Mouse (Mus musculus) liver, embryonic 14.5 days (tissue): ENCODE measurements around the gene Zfyve27. TPM values are rescaled to one million over a fixed set of nuclear protein-coding genes. Genes with fewer than 3 reads are reported as not detected.

Experiments used
- ATAC-seq: fragments of 200-750 bp; cut with Nextera tagmentation; 2 replicates; pipeline ENCODE4 v1.8.0; 2017; ENCODE audit warnings: moderate number of reproducible peaks, mild to moderate bottlenecking, moderate library complexity; ENCODE audit not compliant: insufficient read depth
- DNase-seq, 3 experiments: peaks; one replicate each; pipeline ENCODE4 v3.0.0-alpha.2; 2012 to 2013; ENCODE audit warnings: low read depth in 3 of 3, low spot score in 3 of 3
- H3K27ac ChIP-seq: fragments of 300-500 bp; sonication (generic); 2 replicates; pipeline ENCODE4 v1.5.1; 2014; ENCODE audit warnings: moderate library complexity, mild to moderate bottlenecking, control low read depth, inconsistent platforms
- H3K27me3 ChIP-seq: fragments of 300-500 bp; sonication (generic); 2 replicates; pipeline ENCODE4 v1.6.1; 2014; ENCODE audit warnings: mild to moderate bottlenecking, low read length, moderate library complexity; ENCODE audit not compliant: control insufficient read depth, insufficient read depth
- H3K36me3 ChIP-seq: fragments of 300-500 bp; sonication (generic); replicated peaks from 2 replicates; pipeline ENCODE4 v1.6.1; 2014; ENCODE audit warnings: low read depth; ENCODE audit not compliant: control insufficient read depth, insufficient read depth
- H3K4me1 ChIP-seq, 2 experiments: fragments of 200-500 bp in 1 of 2; fragments of 300-500 bp in 1 of 2; sonication (generic) in 1 of 2; replicated peaks; 2 replicates each; pipeline ENCODE4 v1.6.1; 2012 to 2014; ENCODE audit warnings: antibody characterized with exemption in 1 of 2, inconsistent platforms in 1 of 2, low read length in 1 of 2; ENCODE audit not compliant: control insufficient read depth in 2 of 2, insufficient read depth in 2 of 2
- H3K4me2 ChIP-seq: fragments of 300-500 bp; sonication (generic); 2 replicates; pipeline ENCODE4 v1.6.1; 2014; ENCODE audit warnings: low read depth, mild to moderate bottlenecking, control low read depth, moderate library complexity
- H3K4me3 ChIP-seq, 2 experiments: fragments of 200-500 bp in 1 of 2; fragments of 300-500 bp in 1 of 2; sonication (generic) in 1 of 2; 2 replicates each; pipeline ENCODE4 v1.5.1; 2012 to 2014; ENCODE audit warnings: low read depth in 2 of 2, low read length in 2 of 2, mild to moderate bottlenecking in 2 of 2, control low read depth in 1 of 2, inconsistent platforms in 1 of 2, moderate library complexity in 1 of 2; ENCODE audit not compliant: insufficient read depth in 1 of 2
- H3K9ac ChIP-seq: fragments of 300-500 bp; sonication (generic); replicated peaks from 2 replicates; pipeline ENCODE4 v1.6.1; 2014; ENCODE audit warnings: mild to moderate bottlenecking, control low read depth, moderate library complexity
- H3K9me3 ChIP-seq: fragments of 300-500 bp; sonication (generic); 2 replicates; pipeline ENCODE4 v1.6.1; 2016; ENCODE audit warnings: low read length, mixed read lengths; ENCODE audit not compliant: control insufficient read depth
- CTCF ChIP-seq: IDR thresholded peaks from 2 replicates; pipeline ENCODE4 v1.5.1; 2016; ENCODE audit warnings: antibody characterized with exemption, low read depth, control low read depth
- EP300 ChIP-seq: IDR thresholded peaks from 2 replicates; pipeline ENCODE4 v1.6.1; 2016; ENCODE audit warnings: antibody characterized with exemption, low read depth
- WGBS: fragments of 180-500 bp; shearing (Covaris S2); extraction: QIAGEN DNeasy Blood & Tissue Kit; methylation state at CpG from one replicate; pipeline ENCODE4 v1.1.7; 2014; ENCODE audit not compliant: insufficient replicate concordance; 5-methylcytosine and 5-hydroxymethylcytosine counted together
- polyA plus RNA-seq, 2 experiments: library from polyadenylated mRNA; depleted of rRNA in 1 of 2; stranded (reverse) in 1 of 2; unstranded in 1 of 2; fragments of >200 nt; fragmentation: Nextera tagmentation in 1 of 2; extraction: Ambion mirVana in 1 of 2; gene quantifications; 2 replicates each; pipeline versions ENCODE4 v1.2.1 to v1.2.3; 2012 to 2014

Zfyve27 gene
- polyA plus RNA-seq, 2 experiments = 3.9 to 8.5 TPM

- H3K4me3 ChIP-seq = no peak overlapping the region
- ATAC-seq = peak; percentile 58; the same call in 1 of the 2 replicates
- DNase-seq = no peak
- H3K4me1 ChIP-seq = peaks cover 9 to 16% of the 10 kb centered on the region in 2 experiments
- H3K27ac ChIP-seq = no peak overlapping the region
- peak overlapping the region; percentile 32; the same call in 1 of the 2 replicates for H3K4me2 ChIP-seq
- no peaks in the 10 kb centered on the region for H3K9me3 ChIP-seq
- H3K36me3 ChIP-seq = peaks cover 3% of the 10 kb centered on the region
- no peaks in the 10 kb centered on the region for H3K27me3 ChIP-seq
- H3K9ac ChIP-seq = peak overlapping the region; percentile 34; the same call in 1 of the 2 replicates
- TF ChIP-seq EP300 (0 out of 2 replicates have a peak, but pooled peaks have one; percentile 9), CTCF (no peak)
- 29% methylated on average over 2 of the region's 2 CpGs for WGBS
These were observed 13.7 kb downstream of the Zfyve27 start for GRCm38 (mm10) chr19:42177461-42177860.

GRCm38 (mm10) chr19:42179356-42179755 is 15.6 kb downstream of the Zfyve27 start:
- no peak overlapping the region for H3K4me3 ChIP-seq
- no peak overlapping the region for H3K4me2 ChIP-seq
- H3K9me3 ChIP-seq = no peaks in the 10 kb centered on the region
- TF ChIP-seq CTCF = no peak
- no peak for TF ChIP-seq EP300
- H3K36me3 ChIP-seq = peaks cover 8% of the 10 kb centered on the region
- no peaks in the 10 kb centered on the region for H3K27me3 ChIP-seq
- no peak for ATAC-seq
- no peak overlapping the region for H3K9ac ChIP-seq
- H3K27ac ChIP-seq = no peak overlapping the region
- H3K4me1 ChIP-seq = peaks cover 9 to 16% of the 10 kb centered on the region in 2 experiments
- 84% methylated on average over 14 of the region's 14 CpGs for WGBS
- no peak for DNase-seq

- WGBS = 61% methylated on average over 6 of the region's 6 CpGs
- no peak for DNase-seq
These were observed 18.9 kb downstream of the Zfyve27 start for GRCm38 (mm10) chr19:42182673-42183072.

GRCm38 (mm10) chr19:42189735-42190134 is 26.0 kb downstream of the Zfyve27 start:
- DNase-seq (no peak), ATAC-seq (no peak)
- Histone ChIP-seq H3K9ac (no peak overlapping the region), H3K4me3 (no peak overlapping the region), H3K36me3 (peaks cover 3% of the 10 kb centered on the region), H3K27ac (no peak overlapping the region), H3K4me2 (no peak overlapping the region), H3K9me3 (no peaks in the 10 kb centered on the region), H3K27me3 (no peaks in the 10 kb centered on the region), H3K4me1 (no peaks in the 10 kb centered on the region)
- 61% methylated on average over 4 of the region's 4 CpGs for WGBS
- no peak for TF ChIP-seq EP300
- no peak for TF ChIP-seq CTCF

More at GRCm38 (mm10) chr19:42182673-42183072, 18.9 kb downstream of the Zfyve27 start:
- H3K27me3 ChIP-seq = no peaks in the 10 kb centered on the region
- H3K4me1 ChIP-seq = peaks cover 0 to 2% of the 10 kb centered on the region in 2 experiments; a peak in 3 of 4 replicates
- H3K9me3 ChIP-seq = no peaks in the 10 kb centered on the region
- ATAC-seq = no peak
- H3K9ac ChIP-seq = no peak overlapping the region
- H3K4me2 ChIP-seq = no peak overlapping the region
- peaks cover 8% of the 10 kb centered on the region for H3K36me3 ChIP-seq
- no peak overlapping the region for H3K27ac ChIP-seq
- TF ChIP-seq EP300 (no peak), CTCF (peak; percentile 79)
- no peak overlapping the region for H3K4me3 ChIP-seq

GRCm38 (mm10) chr19:42190494-42190893 is 26.7 kb downstream of the Zfyve27 start:
- WGBS = 20% methylated on average over 5 of the region's 5 CpGs
- DNase-seq (peak in 1 of 3 experiments; percentile 14), ATAC-seq (peak; percentile 41; the same call in 1 of the 2 replicates)
- H3K27me3 ChIP-seq = no peaks in the 10 kb centered on the region
- no peak overlapping the region for H3K4me2 ChIP-seq
- H3K9ac ChIP-seq = no peak overlapping the region
- no peak overlapping the region for H3K4me3 ChIP-seq
- peak; percentile 94 for TF ChIP-seq CTCF
- no peak for TF ChIP-seq EP300
- no peaks in the 10 kb centered on the region for H3K9me3 ChIP-seq
- H3K36me3 ChIP-seq = peaks cover 3% of the 10 kb centered on the region
- H3K27ac ChIP-seq = no peak overlapping the region
- no peaks in the 10 kb centered on the region for H3K4me1 ChIP-seq
